Mouse (Mus musculus): ENCODE data around the gene Pklr.

DNA sequence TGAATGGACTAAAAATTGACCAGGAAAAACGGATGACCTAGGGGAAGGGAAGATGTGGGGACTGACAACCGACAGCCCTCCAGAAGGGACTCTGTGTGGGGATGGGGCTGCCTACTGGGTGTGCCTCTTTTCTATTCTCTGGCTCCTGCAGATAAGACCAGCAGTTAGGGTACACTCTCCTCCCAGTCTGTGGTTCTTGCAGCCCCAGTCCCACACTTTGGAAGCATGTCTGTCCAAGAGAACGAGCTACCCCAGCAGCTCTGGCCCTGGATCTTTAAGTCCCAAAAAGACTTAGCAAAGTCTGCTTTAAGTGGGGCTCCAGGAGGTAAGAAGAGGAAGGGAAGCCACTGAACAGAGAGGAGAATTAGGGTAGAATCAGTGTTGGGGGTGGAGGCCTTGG, at the start of gene Pklr:
- TF ChIP-seq CTCF (IDR thresholded peaks at IDR 0.05; ENCODE audit: low read depth) (no peak), EP300 (optimal IDR thresholded peaks at IDR 0.05) (no peak)

Data from stomach, postnatal 0 days (tissue).